Mouse (Mus musculus) midbrain, embryonic 10.5 days (tissue): ENCODE results near the gene Chid1. TPM values are rescaled to one million over a fixed set of nuclear protein-coding genes. Genes with fewer than 3 reads are reported as not detected.

Experiments used
- DNase-seq: peaks from one replicate; pipeline ENCODE4 v3.0.0-alpha.2; 2017; ENCODE audit warnings: low spot score
- H3K27ac ChIP-seq: fragments of 300-500 bp; sonication (generic); replicated peaks from 2 replicates; pipeline ENCODE4 v1.5.1; 2016; ENCODE audit warnings: mild to moderate bottlenecking
- H3K27me3 ChIP-seq: fragments of 300-500 bp; sonication (generic); 2 replicates; pipeline ENCODE4 v1.6.1; 2016; ENCODE audit warnings: low read depth, mild to moderate bottlenecking; ENCODE audit not compliant: poor library complexity, severe bottlenecking
- H3K36me3 ChIP-seq: fragments of 300-500 bp; sonication (generic); 2 replicates; pipeline ENCODE4 v1.6.1; 2016; ENCODE audit warnings: mild to moderate bottlenecking, moderate library complexity
- H3K4me1 ChIP-seq: fragments of 300-500 bp; sonication (generic); 2 replicates; pipeline ENCODE4 v1.6.1; 2016
- H3K4me3 ChIP-seq: fragments of 300-500 bp; sonication (generic); 2 replicates; pipeline ENCODE4 v1.5.1; 2016; ENCODE audit warnings: mild to moderate bottlenecking, moderate library complexity
- H3K9me3 ChIP-seq: fragments of 300-500 bp; sonication (generic); replicated peaks from 2 replicates; pipeline ENCODE4 v1.6.1; 2016; ENCODE audit warnings: mild to moderate bottlenecking
- WGBS: fragments of 180-500 bp; shearing (Covaris S2); methylation state at CpG from one replicate; pipeline ENCODE4 v1.1.7; 2016; 5-methylcytosine and 5-hydroxymethylcytosine counted together
- polyA plus RNA-seq: library from polyadenylated mRNA; unstranded; fragments of >200 nt; fragmentation: Nextera tagmentation; extraction: Ambion mirVana; gene quantifications from 2 replicates; pipeline ENCODE4 v1.2.1, GENCODE M21; 2016

The Chid1 gene
- polyA plus RNA-seq, result 25.0 and 29.4 TPM in 2 replicates

DNA sequence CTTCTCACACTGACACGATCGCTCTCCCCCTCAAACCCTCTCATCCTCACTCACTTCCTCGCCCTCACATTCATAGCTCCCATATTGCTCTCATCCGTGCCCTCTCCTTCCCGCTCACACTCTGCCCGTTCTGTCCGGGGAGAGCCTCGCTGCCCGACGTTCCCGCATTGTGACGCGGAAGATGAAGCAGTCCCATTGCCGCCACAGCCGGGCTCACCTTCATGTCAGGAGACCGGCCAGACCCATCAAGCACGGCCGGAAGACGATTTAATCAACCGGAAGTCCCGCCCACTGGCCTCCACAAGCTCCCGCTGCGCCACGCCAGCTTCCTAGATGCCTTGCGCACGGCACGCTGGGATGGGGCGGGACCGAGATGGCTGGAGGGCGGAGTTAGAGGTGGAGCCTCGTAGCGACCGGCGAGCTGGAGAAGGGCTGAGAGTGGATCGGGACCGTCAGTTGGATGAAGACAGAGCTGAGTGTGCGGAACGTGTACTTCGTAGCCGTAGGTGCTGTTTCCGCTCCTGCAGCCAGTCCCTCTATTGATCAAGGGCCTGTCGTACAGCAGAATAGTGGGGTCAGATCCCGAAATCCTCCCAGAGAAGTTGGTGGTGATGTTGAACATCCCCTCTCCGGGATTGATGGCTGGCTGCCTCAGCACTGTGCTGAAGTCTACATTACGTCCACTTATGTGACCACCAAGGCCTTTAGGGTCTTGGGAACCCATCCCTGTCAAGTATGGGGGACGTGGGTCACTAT lies at the start of gene Chid1:
Chid1 (minus strand) TSS at position 302 of the 756 bp plus-strand sequence.
- Histone ChIP-seq H3K4me3 (peak within 1 kb of the TSS; percentile 72), H3K9me3 (no peaks in the 10 kb centered on the region), H3K27ac (peak within 1 kb of the TSS; percentile 87), H3K27me3 (peaks cover 9% of the 10 kb centered on the region; the same call in 1 of the 2 replicates), H3K36me3 (no peaks in the 10 kb centered on the region), H3K4me1 (peaks cover 23% of the 10 kb centered on the region)
- DNase-seq, result peak; percentile 99
- WGBS, result 2% methylated on average over 46 of the region's 46 CpGs

DNA sequence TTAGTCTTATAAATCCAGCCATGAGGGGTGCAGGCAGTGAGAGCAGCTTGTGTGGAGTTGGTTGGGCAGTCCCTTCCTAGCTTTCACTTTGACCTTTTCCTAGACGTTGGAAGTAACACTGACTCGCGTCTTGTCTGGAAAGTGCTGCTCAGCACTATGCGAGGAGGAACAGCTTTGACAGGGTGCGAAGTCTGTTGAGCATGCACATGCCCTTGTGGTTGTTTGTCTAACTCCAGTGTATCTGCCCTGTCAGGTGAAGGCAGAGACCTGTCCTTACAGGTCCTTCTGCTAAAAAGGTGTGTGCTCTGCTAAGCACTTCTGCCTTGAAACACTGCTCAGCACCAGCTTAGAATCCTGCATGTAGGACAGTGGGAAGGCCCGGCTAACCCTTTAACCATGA lies 49.2 kb upstream of the Chid1 start:
- Histone ChIP-seq H3K4me1 (no peaks in the 10 kb centered on the region), H3K27me3 (no peaks in the 10 kb centered on the region), H3K27ac (no peak overlapping the region), H3K36me3 (peaks cover 45% of the 10 kb centered on the region), H3K4me3 (no peak overlapping the region), H3K9me3 (no peaks in the 10 kb centered on the region)
- WGBS, result 93% methylated on average over 6 of the region's 6 CpGs
- no peak for DNase-seq

DNA sequence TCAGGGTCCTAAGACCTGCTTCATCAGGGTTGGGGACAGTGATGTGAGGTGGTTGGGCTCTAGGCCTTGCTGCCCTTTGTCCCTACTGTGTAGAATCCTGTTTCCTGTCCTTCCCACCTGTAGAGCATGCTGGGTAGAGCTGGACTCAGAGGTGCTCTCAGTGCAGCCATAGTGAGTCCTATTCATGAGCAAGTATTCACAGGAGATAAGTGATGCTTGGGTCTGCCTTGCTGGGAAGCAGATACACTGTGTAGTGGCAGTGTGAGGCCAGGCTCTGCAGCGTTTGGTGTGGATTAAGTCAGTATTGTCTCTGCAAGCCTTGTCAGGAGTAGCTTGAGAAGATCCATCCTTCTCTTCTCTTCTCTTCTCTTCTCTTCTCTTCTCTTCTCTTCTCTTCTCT lies 46.2 kb upstream of the Chid1 start:
- H3K4me3 ChIP-seq, result no peak overlapping the region
- WGBS, result 79% methylated on average over 1 of the region's 1 CpGs
- no peak for DNase-seq
- 0 out of 2 replicates have a peak overlapping the region, but pooled peaks have one; percentile 49 for H3K27ac ChIP-seq
- H3K4me1 ChIP-seq, result no peaks in the 10 kb centered on the region
- no peaks in the 10 kb centered on the region for H3K27me3 ChIP-seq
- H3K9me3 ChIP-seq, result no peaks in the 10 kb centered on the region
- peaks cover 29% of the 10 kb centered on the region for H3K36me3 ChIP-seq

DNA sequence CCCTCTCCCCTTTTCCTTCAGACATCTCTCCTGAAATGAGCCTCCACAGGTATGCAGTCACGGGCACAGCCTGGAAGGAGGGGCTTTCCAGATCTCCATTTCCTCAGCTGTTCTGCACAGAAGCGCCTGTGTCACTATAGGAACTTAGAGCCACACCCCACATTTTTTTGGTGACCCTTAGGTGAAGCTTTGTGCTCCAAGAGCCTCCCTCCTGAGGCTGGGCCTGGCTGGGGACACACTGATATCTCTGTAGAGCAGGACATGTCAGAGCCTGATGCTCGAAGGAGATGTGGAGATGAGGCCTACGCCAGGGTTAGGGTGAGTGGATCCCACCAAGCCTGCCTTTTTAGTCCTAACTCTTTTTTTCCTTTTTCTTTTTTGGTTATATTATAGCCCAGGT lies 45.6 kb upstream of the Chid1 start:
- Histone ChIP-seq H3K27ac (no peak overlapping the region), H3K4me1 (no peaks in the 10 kb centered on the region), H3K9me3 (no peaks in the 10 kb centered on the region), H3K27me3 (no peaks in the 10 kb centered on the region), H3K36me3 (peaks cover 23% of the 10 kb centered on the region), H3K4me3 (no peak overlapping the region)
- no peak for DNase-seq
- WGBS, result 84% methylated on average over 4 of the region's 4 CpGs

DNA sequence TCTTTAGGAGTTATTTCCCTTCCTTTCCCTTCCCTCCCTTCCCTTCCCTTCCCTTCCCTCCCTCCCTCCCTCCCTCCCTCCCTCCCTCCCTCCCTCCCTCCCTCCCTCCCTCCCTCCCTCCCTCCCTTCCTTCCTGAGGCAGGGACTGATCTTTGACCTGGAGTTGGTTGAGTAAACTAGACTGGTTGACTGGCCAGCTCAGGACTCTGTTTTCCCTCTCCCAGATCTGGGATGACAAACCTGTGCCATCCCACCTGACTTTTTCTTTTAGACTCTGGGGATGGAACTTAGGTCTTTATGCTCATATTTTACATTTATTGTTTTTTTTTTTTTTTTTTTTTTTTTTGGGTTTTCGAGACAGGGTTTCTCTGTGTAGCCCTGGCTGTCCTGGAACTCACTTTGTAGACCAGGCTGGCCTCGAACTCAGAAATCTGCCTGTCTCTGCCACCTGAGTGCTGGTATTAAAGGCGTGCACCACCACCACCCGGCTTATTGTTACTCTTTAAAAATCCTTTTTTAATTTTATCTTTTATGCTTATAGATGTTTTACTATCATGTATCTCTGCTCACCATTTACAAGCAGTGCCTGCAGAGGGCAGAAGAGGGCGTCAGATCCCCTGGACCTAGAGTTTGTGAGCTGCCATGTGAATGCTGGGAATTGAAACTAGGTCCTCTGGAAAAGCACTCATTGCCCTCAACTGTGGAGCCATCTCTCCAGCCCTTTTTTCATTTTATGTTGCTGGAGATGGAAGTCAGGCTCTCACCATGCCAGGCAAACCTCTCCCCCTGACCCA lies 44.6 kb upstream of the Chid1 start:
- Histone ChIP-seq H3K9me3 (no peaks in the 10 kb centered on the region), H3K4me3 (no peak overlapping the region), H3K27ac (no peak overlapping the region), H3K27me3 (no peaks in the 10 kb centered on the region), H3K4me1 (no peaks in the 10 kb centered on the region), H3K36me3 (peaks cover 15% of the 10 kb centered on the region)
- DNase-seq, result no peak
- WGBS, result 82% methylated on average over 5 of the region's 5 CpGs

DNA sequence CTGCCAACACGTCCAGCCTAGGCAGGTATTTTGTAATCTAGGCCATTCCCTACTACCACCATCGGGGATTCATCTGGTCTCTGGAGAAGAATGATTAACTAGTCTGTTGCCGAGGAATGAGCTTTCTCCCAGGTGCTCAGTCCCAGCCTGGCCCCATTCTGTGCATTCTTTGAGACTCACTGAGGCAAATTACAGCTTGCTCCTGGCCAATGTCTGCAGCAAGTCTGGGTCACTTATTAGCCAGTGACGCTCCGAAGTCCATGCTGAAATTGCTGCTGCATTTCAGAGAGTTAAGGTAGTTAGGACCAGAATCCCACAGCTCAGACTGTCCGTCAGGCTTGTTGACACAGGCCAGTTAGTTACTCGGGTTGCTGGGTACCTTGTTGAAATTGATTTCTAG lies 41.7 kb upstream of the Chid1 start:
- WGBS, result 89% methylated on average over 7 of the region's 7 CpGs
- Histone ChIP-seq H3K36me3 (peaks cover 8% of the 10 kb centered on the region; the same call in 1 of the 2 replicates), H3K27ac (no peak overlapping the region), H3K4me3 (no peak overlapping the region), H3K9me3 (no peaks in the 10 kb centered on the region), H3K4me1 (no peaks in the 10 kb centered on the region), H3K27me3 (no peaks in the 10 kb centered on the region)
- no peak for DNase-seq

DNA sequence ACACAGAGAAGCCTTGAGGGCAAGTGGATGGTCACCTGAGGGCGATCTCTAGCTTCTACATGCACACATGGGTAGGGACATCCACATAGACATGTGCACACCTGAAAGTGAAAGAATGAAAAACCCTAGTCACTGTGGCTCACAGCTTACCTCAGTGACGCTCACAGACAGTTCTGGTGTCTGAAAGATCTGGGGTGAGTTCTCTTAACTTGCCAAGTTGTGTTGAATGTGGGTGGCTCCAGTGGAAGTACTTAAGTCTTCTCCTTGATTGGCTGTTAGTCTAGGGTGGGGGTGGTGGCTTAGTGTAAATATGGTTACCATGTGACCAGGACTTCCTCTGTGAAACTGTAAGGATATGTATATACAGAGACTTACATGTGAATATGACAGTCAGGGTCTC lies 39.3 kb upstream of the Chid1 start:
- no peaks in the 10 kb centered on the region for H3K9me3 ChIP-seq
- peaks cover 8% of the 10 kb centered on the region for H3K36me3 ChIP-seq
- 88% methylated on average over 2 of the region's 2 CpGs for WGBS
- DNase-seq, result no peak
- no peaks in the 10 kb centered on the region for H3K27me3 ChIP-seq
- no peak overlapping the region for H3K4me3 ChIP-seq
- no peak overlapping the region for H3K27ac ChIP-seq
- no peaks in the 10 kb centered on the region for H3K4me1 ChIP-seq

DNA sequence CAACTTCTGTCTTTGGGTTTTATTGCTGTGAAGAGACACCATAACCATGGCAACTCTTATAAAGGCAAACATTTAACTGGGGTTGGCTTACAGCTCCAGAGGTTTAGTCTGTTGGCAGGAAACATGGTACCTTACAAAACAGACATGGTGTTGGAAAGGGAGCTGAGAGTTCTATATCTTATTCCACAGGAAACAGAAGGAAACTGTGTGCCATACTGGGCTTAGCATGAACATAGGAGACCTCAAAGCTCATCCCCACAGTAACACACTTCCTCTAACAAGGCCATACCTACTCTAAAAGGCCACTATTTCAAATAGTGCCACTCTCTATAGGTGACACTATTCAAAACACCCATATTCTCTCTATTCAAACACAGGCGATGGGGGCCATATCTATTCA lies 38.9 kb upstream of the Chid1 start:
- WGBS, result 95% methylated on average over 1 of the region's 1 CpGs
- Histone ChIP-seq H3K9me3 (no peaks in the 10 kb centered on the region), H3K27me3 (no peaks in the 10 kb centered on the region), H3K4me1 (no peaks in the 10 kb centered on the region), H3K36me3 (peaks cover 12% of the 10 kb centered on the region), H3K4me3 (no peak overlapping the region), H3K27ac (no peak overlapping the region)
- DNase-seq, result no peak

DNA sequence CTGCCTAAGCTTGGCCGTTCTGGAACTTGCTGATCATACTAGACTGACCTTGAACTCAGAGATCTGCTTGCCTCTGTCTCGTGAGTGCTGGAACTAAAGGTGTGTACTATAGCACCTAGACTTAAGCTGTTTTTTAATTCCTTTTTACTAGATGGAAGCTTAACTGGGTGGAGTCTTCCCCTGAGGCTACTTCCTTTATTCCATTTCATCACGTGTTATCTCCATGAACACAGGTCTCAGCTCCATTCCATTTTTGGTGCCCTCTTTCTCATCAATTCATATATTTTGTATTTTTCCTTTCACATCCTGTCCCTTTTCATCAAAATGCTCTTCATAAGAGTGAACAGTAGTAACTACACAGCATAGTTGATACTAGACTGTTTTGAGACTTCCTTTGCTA lies 38.1 kb upstream of the Chid1 start:
- Histone ChIP-seq H3K27ac (no peak overlapping the region), H3K9me3 (no peaks in the 10 kb centered on the region), H3K4me1 (no peaks in the 10 kb centered on the region), H3K27me3 (no peaks in the 10 kb centered on the region), H3K36me3 (peaks cover 15% of the 10 kb centered on the region), H3K4me3 (no peak overlapping the region)
- 93% methylated on average over 3 of the region's 3 CpGs for WGBS
- DNase-seq, result no peak

DNA sequence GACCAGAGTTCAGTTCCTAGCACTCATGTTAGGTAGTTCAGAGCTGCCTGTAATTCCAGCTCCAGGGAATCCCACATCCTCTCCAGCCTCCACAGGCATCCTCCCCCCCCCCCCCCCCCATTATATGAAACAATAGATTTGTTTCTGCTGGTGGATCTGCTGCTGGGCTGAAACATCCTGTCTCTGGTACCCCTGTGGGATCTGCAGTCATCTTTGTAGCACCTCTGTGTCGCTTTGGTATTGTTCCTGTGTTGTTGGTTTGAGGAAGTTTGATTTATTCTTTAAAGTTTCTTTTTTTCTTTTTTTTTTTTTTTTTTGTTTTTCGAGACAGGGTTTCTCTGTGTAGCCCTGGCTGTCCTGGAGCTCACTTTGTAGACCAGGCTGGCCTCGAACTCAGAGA lies 35.8 kb upstream of the Chid1 start:
- Histone ChIP-seq H3K36me3 (peaks cover 13% of the 10 kb centered on the region), H3K4me1 (no peaks in the 10 kb centered on the region), H3K4me3 (no peak overlapping the region), H3K27me3 (no peaks in the 10 kb centered on the region), H3K9me3 (no peaks in the 10 kb centered on the region), H3K27ac (no peak overlapping the region)
- 86% methylated on average over 3 of the region's 3 CpGs for WGBS
- no peak for DNase-seq

DNA sequence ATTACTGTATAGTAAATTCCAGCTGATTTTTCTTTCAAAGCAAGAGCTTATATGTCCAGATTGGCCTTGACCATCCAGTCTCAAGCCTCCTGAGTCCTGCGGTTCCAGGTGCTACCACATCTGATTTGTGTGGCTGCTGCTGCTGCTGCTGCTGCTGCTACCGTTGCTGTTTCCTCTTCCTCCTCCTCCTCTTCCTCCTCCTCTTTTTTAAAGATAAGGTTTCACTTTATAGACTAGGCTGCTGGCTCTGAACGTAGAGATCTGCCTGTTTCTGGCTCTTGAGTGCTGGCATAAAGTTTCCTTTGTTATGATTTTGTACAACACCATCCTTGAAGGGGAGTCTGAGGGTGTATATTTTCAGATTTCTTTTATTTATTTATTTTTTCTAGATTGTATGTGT lies 34.4 kb upstream of the Chid1 start:
- no peak for DNase-seq
- peaks cover 15% of the 10 kb centered on the region for H3K36me3 ChIP-seq
- no peaks in the 10 kb centered on the region for H3K27me3 ChIP-seq
- WGBS, result 92% methylated on average over 3 of the region's 3 CpGs
- no peaks in the 10 kb centered on the region for H3K9me3 ChIP-seq
- no peak overlapping the region for H3K4me3 ChIP-seq
- H3K27ac ChIP-seq, result no peak overlapping the region
- H3K4me1 ChIP-seq, result no peaks in the 10 kb centered on the region

DNA sequence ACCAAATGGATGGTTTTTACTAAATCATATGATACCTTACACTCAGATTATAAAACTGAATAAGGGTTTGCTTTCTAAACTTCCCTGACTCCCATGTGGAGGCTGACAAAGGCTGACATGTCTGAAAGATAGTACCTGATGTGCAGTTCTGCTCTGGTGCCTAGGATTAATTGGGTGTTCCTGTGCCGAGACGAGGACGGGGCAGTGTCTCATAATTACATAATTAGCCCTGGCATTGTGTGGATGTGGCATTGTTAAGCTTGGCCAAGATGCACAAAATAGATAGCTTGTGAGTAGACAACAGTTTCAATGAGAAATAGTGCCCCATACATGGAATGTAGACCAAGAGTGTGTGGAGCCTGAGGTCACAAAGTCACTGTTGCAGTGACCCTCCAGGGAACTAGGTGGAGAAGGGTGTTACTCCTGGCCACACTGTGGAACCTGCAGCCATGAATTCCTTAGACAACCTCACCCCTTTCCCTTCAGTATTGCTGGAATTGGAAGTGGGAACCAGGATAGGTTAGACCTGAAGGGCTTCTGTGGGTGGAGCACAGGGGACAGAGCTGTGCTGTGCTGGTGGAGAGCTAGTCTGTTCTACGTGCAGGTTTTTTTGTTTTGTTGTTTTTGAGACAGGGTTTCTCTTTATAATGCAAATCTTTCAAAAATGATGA lies 31.1 kb upstream of the Chid1 start:
- Histone ChIP-seq H3K36me3 (peaks cover 11% of the 10 kb centered on the region), H3K4me3 (no peak overlapping the region), H3K27me3 (no peaks in the 10 kb centered on the region), H3K4me1 (peaks cover 12% of the 10 kb centered on the region), H3K9me3 (no peaks in the 10 kb centered on the region), H3K27ac (no peak overlapping the region)
- 88% methylated on average over 4 of the region's 4 CpGs for WGBS
- no peak for DNase-seq

DNA sequence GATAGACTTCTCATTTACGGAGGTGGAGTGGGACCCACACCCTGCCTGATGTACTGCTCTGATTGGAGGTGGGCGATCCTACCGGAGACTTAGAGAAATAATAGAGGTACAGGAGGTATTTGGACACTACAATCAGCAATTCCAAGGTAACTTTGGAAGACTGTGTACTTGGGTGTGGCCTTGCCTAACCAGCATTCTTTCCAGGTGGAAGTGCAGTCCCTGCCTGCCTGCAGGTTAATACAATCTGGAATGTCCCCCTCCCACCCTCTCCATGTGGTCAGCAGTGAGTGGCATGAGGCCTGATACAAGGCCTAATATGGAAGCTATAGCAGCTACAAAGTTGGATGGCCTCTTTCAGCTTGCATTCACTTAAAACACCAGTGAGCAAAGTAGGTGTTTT lies 30.3 kb upstream of the Chid1 start:
- H3K27me3 ChIP-seq, result no peaks in the 10 kb centered on the region
- DNase-seq, result no peak
- H3K36me3 ChIP-seq, result peaks cover 20% of the 10 kb centered on the region
- no peaks in the 10 kb centered on the region for H3K9me3 ChIP-seq
- H3K4me1 ChIP-seq, result peaks cover 14% of the 10 kb centered on the region
- 92% methylated on average over 3 of the region's 3 CpGs for WGBS
- H3K4me3 ChIP-seq, result no peak overlapping the region
- H3K27ac ChIP-seq, result no peak overlapping the region
